Mouse (Mus musculus): ENCODE measurements at regions not wholly inside any gene's neighbourhood (a gene's known extent, or its start where the extent isn't known, plus 50 kb on each side); places are given as distances from the start of the nearest gene placed in this dataset.

DNA sequence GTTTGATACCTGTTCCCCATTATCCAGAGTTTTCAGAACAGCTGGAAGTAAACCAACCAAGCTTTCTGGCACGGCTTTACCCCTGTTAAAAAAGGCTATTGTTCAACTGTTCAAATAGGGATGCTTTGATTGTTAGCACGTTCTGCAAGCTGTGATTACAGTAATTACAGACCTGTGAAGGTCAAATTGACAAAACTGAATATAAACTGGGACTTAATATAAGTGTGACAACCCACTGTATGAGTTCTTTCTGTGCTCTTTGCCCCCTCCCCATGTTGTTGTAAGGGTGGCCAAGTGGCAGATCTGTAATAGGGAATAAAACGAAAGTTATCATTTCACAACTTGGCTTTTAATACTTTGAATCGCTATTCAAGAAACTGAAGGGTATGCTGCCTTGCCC lies 105.0 kb upstream of the 4933415F23Rik start:
- DNase-seq: no peak

DNA sequence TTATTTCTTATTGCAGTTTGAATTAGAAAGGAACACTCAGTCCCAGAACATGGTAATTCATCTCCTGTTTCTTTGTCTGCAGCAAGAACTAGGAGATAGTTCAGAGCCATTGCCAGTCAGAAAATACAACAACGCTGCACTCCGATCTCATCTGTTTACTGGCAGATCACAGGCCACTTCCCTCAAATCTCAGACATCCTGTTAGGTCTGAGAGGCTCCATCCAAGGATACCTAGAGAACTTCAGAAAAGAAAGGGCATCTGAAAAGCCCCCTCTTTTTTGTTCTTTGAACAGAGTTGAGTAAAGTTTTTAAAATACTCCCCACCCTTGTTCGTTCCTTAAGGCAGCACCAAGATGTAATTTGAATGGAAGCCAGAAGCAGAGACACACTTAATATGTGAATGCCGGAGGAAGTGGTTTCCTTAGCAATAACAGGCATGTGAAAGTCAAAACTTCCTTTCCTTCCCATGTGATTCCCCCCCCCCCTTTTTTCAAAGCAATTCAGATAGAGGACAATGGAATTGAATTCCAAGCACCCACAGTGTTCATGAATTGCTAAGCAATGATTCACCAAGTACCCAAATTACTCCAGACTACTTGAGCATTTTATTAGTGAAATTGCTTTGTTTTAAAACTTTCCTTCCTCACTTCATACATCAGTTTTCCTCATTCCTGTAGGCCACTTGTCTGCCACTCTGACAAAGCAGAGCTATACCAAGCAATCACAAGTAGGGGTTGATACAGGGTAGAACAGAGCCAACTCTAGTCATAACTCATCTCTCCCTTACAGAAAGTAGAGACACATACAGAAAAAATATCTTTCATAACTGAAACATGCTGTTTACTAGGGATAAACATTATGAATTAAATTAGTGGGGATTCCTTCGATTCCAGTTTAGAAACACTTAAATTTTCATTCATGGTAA lies 100.7 kb upstream of the 4933415F23Rik start:
- no peak for DNase-seq

DNA sequence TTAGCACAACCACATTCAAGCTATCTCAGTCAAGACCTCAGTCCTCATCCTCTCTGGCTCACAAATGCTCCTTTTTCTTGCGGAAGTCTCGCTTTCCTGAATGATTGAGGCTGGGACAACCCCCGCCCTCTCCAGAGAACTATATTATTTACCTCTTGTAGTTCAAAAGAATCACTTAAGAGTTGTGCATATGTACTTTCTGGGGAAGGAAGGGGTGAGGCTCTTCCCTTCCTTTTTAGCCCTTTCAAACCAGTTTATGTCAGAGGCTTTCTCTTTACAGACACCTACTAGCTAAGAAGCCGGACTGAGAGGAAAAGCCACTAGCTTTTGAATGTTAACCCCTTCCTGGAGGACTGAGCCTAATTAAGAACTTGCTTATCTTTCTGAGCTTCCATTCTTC lies 98.4 kb upstream of the 4933415F23Rik start:
- no peak for DNase-seq

DNA sequence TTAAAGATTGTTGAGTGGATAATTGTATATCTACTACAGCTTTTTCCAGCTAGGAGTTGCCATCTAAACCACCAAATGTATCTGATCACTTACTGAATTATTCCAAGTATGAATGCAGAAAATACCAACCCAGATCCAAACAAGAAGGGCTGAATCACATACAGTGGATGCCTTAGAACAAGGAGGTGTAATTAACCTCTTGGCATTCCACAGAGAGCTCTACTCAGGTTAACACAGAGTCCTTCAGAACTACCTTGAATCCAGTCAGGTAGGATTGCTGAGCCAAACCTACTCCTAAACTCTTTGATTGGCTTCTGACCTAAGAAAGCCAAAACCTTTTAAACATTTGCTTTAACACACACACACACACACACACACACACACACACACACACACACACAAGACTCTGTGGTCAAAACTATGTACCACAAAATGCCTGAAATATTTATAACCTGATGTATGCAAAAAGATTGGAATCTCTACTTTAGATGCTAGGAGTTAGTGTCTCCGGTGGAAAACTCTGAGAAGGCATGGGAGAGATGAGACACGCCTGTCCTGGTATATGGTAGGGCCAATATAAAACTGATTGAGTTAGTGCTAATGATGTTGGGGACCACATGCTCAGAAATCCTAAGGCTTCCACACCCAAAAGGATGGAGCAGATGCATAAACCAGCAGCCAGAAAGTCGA lies 88.4 kb upstream of the 4933415F23Rik start:
- DNase-seq: no peak

DNA sequence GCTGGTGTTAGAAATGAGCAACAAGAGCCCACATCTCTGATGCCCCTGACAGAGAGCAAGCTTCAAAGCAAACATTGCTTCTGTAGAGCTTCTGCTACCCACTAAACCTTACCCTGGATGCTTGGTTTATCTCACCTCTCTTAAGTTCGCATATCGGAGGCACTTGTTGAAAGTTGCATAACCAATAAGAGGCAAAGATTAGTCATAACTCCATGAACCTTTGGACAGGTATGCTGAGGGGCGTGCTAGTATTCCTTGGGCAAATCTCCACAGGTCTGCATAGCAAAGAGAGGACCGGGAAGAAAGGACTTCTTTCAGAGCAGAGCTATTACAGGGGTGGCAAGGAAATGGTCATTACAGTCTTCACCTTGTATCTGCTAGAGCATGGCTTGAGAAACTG lies 87.7 kb upstream of the 4933415F23Rik start:
- no peak for DNase-seq

DNA sequence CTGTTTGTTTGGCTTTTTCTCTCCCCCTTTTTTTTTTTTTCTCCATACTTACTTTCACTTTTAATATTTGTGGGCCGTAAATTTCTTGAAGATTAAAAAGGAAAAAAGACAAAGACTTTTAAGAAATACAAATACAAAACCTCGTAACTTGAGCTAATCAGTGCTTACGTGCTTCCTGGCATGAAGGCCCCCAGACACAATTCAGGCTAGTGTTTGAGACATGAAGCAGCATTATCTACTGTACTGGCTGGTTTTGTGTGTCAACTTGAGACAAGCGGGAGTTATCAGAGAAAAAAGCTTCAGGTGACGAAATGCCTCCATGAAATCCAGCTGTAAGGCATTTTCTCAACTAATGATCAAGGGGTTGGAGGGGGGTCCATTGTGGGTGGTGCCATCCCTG lies 86.2 kb upstream of the 4933415F23Rik start:
- DNase-seq: no peak

DNA sequence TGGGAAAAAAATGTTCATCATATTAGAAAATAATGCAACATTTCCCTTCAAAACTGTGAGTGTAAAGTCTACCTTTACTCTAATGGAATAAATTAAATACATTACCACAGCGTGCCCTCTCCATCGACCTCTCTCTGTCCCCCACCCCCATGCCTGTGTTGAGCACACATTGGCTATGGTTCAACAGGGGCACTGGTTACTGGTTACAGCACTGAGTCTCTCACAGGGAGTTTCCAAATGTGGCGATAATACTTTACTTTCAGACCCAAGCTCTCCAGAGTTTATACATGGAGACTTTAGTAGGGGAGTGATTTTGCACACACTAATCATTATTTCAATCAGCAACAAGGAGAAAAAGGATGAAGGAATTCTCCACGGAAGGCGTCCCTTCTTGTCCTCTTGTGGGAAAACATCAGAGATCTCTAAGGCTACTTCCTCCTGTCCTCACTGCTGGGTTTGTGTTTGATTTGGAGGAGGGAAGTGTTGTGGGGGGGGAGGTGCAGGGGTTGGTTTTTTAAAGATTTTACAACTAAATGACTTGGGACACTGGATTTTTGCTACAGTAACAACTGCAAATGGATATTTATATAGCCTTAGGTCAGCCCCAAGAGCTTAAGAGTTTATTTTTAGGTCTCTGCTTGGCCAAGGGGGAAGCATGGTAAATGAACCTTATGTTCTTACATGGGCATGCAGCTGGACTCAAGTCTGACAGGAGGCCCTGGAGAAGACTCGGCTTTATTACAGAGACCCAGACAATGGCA lies 85.6 kb upstream of the 4933415F23Rik start:
- no peak for DNase-seq

DNA sequence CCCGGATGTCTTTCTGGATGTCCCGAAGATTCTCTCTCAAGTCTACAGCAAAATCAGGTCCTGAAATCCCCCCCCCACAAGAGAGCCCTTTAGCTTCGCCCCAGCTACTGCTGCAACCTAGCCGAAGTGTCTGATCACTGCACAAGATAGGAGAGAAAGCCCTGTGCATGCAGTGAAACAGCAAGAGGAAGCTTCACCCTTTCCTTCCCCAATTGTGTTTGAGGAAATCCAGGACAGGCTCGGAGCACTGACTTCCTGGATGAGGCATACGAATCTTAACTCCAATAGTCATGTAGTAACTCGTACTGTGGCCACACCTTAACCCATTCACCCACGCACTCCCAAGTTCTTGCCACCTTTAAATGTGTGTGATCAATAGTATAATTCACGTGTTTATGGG lies 82.7 kb upstream of the 4933415F23Rik start:
- no peak for DNase-seq

DNA sequence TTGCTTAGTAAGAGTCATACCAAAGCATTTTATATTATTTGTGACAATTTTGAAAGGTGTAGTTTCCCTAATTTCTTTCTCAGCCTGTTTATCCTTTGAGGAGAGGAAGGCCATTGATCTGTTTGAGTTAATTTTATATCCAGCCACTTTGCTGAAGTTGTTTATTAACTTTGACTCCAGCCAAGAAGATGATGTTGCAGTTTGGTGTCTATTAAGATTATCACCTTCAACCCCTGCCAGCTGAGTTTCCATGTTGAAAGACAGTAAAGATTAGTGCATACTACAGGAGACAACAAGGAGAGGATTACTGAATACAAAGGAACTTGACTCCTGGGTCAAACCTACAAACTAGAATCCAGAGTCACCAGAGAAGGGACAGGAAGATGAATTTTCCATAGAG lies 80.5 kb upstream of the 4933415F23Rik start:
- no peak for DNase-seq

DNA sequence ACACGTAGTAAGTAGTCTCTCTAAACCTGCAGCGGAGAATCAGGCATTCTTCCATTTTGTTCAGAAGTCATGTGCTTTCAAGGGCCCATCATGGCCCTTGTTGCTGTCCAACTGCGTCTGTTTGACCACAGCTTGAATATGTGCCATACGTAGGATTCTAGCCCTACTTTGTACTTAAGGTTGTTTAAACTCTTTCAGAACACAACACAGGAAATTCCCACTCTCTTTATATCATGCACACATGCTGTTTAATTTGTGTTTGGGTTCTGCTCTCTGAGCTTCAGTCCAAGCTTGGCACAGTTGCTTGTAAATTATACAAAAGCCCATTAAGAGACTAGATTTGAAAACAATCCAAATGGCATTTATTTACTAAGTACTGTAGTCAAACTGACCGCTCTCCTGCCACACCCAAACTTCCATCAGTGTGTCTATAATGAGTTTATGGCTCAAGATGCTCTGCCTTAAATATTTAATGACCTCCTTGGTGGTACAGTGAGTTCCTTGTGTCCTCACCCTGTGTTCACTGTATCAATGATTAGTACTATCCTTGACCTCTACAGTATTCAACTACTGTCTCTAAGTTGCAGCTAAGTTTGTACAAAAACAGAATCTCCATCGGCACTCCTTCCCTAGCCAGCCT lies 76.4 kb upstream of the 4933415F23Rik start:
- DNase-seq: no peak

DNA sequence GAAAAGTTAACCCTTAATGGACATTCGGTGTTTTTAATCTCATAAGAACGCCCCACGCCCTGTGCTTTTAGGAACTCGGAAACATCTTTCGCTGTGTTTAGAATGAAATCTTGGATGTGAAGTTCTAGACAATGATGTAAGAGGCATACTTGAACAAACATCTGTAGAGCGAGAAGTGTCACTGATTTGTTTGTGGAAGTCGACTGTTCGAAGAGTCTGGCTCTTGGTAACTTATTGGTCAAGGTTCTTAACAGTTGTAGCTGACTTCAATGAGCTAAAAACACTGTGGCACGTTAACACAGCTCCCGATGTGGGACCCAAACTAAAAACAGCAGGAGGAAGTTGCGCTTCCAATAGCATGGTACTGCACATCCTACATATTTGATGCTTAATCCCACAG lies 72.0 kb upstream of the 4933415F23Rik start:
- DNase-seq: no peak

DNA sequence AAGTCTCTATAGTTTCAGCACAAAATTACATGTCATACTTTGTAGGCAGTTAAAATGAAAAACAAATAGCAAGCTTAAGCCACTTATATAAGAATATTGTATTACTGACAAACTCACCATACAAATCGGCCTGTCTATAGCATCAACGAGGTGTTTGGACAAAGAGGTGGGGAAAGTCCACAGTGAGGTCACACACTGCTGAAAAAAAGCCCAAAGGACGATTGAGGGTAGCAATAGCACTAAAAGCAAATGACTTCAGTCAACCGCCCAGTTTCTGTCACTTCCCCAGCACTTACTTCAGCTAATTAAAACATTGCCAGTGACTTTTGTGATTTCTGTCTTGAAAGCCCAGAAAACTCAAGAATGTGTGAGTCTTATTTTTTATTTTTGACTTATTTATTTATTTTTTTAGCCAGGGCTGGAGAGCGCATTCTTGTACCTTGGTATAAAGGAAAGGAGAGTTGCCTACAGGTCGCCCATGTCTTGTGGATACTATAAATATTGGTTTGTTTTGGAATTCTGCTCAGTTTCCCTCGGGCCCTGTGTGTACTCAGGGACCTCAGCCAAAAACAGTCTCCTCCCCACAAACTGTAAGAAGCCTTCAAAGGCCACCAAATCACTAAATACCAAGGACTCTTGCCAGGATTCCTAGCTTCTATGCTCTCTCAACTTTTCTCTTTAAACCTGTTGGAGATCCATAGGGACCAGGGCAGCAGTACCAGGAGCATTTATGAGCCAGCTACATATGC lies 71.2 kb upstream of the 4933415F23Rik start:
- no peak for DNase-seq

DNA sequence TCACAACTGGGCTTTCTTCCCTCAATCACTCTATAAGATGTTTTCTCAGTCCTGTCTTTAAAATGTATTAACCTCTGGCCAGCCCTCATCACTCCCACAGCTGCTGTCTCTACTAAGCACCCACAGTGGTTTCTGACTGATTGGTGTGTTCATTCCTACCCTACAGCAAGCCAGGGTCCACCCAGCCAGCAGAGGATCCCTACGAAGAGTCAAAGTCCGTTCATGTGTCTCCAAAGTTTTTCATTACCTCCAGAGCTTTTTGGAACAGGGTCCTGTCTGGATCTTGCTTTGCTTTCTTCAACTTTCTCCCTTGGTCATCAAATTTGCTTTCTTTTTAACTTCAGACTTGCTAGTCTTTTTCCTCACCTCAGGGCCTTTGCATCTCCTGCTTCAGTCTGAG lies 69.3 kb upstream of the 4933415F23Rik start:
- no peak for DNase-seq

DNA sequence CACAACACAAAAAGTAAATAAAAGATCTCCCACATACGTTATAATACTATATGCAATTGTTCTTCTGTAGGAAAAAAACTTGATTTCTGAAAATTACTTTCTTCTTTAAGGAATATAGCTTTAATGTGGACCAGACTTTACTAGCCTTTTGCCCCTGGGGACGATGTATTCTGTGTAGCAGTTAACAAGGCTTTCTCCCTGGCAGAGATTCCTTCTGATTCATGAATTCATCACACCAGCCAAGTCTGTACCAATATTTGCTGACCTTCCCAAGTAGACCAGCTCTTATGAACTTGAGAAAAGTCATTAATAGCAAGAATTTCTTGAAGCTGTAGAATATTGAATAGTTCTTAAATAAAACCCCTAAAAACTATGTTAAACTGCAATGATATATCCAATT lies 68.7 kb upstream of the 4933415F23Rik start:
- DNase-seq: no peak

DNA sequence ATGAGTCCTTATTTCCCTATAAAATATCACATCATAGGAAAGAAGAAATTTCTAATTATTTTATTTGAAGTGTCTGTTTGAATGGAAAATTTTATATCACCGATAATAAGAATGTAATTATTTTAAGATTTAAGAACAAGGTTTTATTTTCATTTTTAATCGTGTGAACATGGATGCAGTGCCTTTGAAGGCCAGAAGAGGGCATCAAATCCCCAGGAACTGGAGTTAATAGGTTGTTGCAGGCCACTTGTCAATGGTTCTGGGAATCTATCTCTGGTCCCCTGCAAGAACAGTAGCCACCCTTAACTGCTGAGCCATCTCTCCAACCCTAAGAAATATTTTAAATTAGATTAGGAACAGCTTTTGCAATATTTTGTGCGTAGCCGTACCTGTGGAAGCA lies 66.5 kb upstream of the 4933415F23Rik start:
- DNase-seq: no peak

DNA sequence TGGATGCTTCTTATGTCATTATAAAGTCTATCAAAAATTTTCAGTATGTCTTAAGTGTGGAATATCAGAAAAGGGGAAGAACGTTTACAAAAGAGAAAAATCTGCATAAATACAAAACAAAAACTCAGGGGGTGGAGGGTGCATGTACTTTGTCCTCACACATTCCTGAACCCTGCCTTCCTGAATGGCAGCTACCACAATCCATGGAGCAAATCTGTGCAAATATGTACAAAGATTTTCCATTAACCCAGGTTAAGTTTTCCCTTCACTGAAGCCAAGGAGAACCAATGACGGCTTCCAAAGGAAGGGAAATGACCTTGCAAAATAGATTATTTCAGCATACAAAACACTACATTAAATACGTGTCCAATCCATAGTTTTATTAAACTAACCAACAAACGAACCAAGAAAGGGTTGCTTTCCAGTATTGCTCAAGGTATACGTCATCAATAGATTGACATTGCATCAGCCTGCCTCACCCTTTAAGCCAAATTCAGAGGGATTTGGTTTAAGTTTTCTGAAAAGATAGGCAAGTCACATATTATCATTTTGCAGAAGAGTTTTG lies 61.4 kb upstream of the 4933415F23Rik start:
- DNase-seq: no peak

DNA sequence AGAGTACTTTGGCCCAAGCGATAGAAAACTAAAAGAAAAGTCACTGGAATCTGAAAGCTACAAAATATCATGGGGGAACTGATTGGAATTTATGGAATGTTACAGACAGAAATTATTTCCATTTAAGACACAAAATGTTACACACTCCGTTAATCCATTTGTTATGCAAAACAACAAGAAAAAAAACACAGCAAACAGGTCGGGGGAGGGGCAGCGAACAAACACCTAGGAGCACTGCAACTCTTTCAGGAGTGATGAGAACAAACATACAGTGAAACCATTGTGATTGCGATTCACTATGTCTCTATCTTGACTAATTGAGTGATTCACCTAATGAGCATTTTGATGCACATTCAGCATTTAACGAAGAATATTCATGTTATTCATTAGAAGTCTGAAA lies 60.7 kb upstream of the 4933415F23Rik start:
- DNase-seq: no peak

Measured in cerebellum, postnatal 14 days (tissue).